Mouse (Mus musculus) bone marrow, adult 2 months (tissue): ENCODE results near the gene Gm21992.

ENCODE experiments used
- CTCF ChIP-seq: fragments of 200-500 bp; IDR thresholded peaks from 2 replicates; pipeline ENCODE4 v1.5.1; 2011; ENCODE audit warnings: low read length, control low read depth; ENCODE audit not compliant: control insufficient read depth, insufficient read depth
- POLR2A ChIP-seq: fragments of 200-500 bp; IDR thresholded peaks from 2 replicates; pipeline ENCODE4 v1.6.1; 2011; ENCODE audit warnings: low read depth, mild to moderate bottlenecking, control low read depth, low read length, borderline replicate concordance; ENCODE audit not compliant: control insufficient read depth

DNA sequence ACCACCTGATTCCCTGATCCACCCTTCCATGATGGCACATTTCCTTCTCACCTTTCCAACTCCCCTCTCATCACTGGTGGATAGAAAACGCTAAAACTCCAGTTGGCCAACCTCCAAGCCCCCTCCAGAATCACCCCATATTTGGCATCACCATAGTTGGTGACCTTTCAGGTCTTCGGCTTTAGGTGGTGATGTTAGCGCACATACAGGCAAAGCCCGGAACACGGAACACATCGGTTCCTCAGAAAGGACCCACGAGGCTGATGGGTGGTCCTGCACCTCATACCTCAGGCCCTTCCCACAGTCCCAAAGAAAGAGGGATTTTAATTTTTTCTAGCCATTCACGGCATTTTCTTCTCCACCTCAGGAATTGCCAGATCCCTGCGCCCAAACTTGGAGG is 113.7 kb downstream of the Gm21992 start:
- TF ChIP-seq POLR2A: no peak
- no peak for TF ChIP-seq CTCF
